In genomic region chr17:78562768-78563660, GRCm38 (mm10) we compare ENCODE assay signal across 8 mouse cellular contexts. TPM values are rescaled to one million over a fixed set of nuclear protein-coding genes. Genes with fewer than 3 reads are reported as not detected.
DNase-seq lines count a peak whose midpoint lies in the region; ATAC-seq lines count a peak whose summit lies in the region.

No protein-coding gene starts in this region.

- peak; percentile 99 for ATAC-seq in granulocyte monocyte progenitor cell, adult 5-6 weeks (replicated peaks; ENCODE audit: poor library complexity, severe bottlenecking)
- peak; percentile 84 for ATAC-seq in limb, embryonic 11.5 days (ENCODE audit: insufficient number of reproducible peaks, low FRiP score, low TSS enrichment, low read depth)
- no peak for ATAC-seq in activated CD4-positive, CD25-positive, alpha-beta regulatory T cell, adult 4 months
- no peak for ATAC-seq in inflammation-experienced regulatory T-cells, adult 6 months

- H3K36me3 ChIP-seq in limb, embryonic 11.5 days (ENCODE audit: control insufficient read depth, insufficient read depth, low read length) = no peaks in the 10 kb centered on the region

- peak overlapping the region; percentile 13; the same call in 1 of the 2 replicates for H3K4me2 ChIP-seq in limb, embryonic 11.5 days (ENCODE audit: low read depth, severe bottlenecking)

- H3K4me3 ChIP-seq in limb, embryonic 11.5 days (ENCODE audit: low read depth, low read length) = no peak overlapping the region

- peaks cover 4% of the 10 kb centered on the region; the same call in 1 of the 2 replicates for H3K4me1 ChIP-seq in limb, embryonic 11.5 days (ENCODE audit: control insufficient read depth, insufficient read depth, low read length)

- WGBS in limb, embryonic 11.5 days = 23% methylated on average over 18 of the region's 18 CpGs

- H3K9me3 ChIP-seq in limb, embryonic 11.5 days (ENCODE audit: control insufficient read depth, low read length) = no peaks in the 10 kb centered on the region

- H3K27ac ChIP-seq in limb, embryonic 11.5 days (replicated peaks; ENCODE audit: low read depth, low read length) = peak overlapping the region; percentile 39; the same call in 1 of the 2 replicates

- DNase-seq in urinary bladder, postnatal 14 days (ENCODE audit: low spot score) = peak; percentile 23
- DNase-seq in urinary bladder, postnatal 10 days (ENCODE audit: low spot score) = no peak
- DNase-seq in limb, embryonic 11.5 days (ENCODE audit: low spot score) = peak; percentile 74
- no peak for DNase-seq in B cell, adult 2 months
- no peak for DNase-seq in thymus, postnatal 0 days (ENCODE audit: low spot score)

- no peaks in the 10 kb centered on the region for H3K27me3 ChIP-seq in limb, embryonic 11.5 days (ENCODE audit: control insufficient read depth, insufficient read depth, low read length)

- no peak overlapping the region for H3K9ac ChIP-seq in limb, embryonic 11.5 days (ENCODE audit: low read length)

RNA-seq across cellular contexts. Expression of gene Vit, which starts 55.1 kb away (rescaled TPM):
- total RNA-seq in granulocyte monocyte progenitor cell, adult 5-6 weeks (2014; fragmentation: Nextera tagmentation) = 0.26 and 0.36 TPM in 2 replicates
- total RNA-seq in granulocyte monocyte progenitor cell, adult 5-6 weeks (2017) = 0.82 and 1.2 TPM in 2 replicates
- not detected in 2 replicates for polyA plus RNA-seq in limb, embryonic 11.5 days (2014; fragmentation: Nextera tagmentation; extraction: Ambion mirVana)
- not detected for polyA plus RNA-seq in activated CD4-positive, CD25-positive, alpha-beta regulatory T cell, adult 4 months (2017; shearing (Covaris generic))
- polyA plus RNA-seq in thymus, postnatal 0 days (2015; fragmentation: Nextera tagmentation; extraction: Ambion mirVana) = 0.21 and 0.27 TPM in 2 replicates
- under 1 TPM in 1 of 3 experiments, not detected in 2; 0.19 TPM for polyA plus RNA-seq in inflammation-experienced regulatory T-cells, adult 6 months (2017; shearing (Covaris generic))

Comparison
In these comparisons a context has a peak if more than half of its experiments do, and no peak if none do; other contexts are left out.
1. DNase-seq: peak in urinary bladder, postnatal 14 days (single experiment) and limb, embryonic 11.5 days (single experiment); none in urinary bladder, postnatal 10 days (single experiment), B cell, adult 2 months (0 of 2) and thymus, postnatal 0 days (single experiment).
2. ATAC-seq: peak in granulocyte monocyte progenitor cell, adult 5-6 weeks (single experiment) and limb, embryonic 11.5 days (single experiment); none in activated CD4-positive, CD25-positive, alpha-beta regulatory T cell, adult 4 months (single experiment) and inflammation-experienced regulatory T-cells, adult 6 months (single experiment).